Mouse (Mus musculus): ENCODE results near the gene Fbxl3. TPM values are rescaled to one million over a fixed set of nuclear protein-coding genes. Genes with fewer than 3 reads are reported as not detected.

Gene Fbxl3
- polyA plus RNA-seq, 1 experiment: 28.3 TPM

DNA sequence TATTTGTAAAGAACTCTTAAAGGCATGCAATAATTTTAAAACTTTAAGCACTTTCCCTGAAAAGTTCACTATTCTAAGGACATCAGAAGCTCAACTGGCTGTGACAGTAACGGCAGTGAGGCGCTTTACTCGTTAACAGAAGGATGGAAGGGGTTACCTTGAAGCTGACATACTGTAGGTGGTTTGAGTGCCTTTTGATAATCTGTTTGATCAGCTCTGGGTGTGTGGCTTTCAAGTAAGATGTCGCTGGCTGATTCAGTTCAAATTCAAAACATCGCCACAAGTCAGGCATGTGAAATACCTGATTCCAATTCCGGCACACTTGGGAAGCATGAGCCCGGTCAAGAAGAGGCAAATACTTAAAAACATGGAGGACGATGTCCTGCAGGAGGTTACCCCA, 4.3 kb downstream of the Fbxl3 start:
- Histone ChIP-seq H3K27ac (replicated peaks; ENCODE audit: low read depth, low read length) (no peak overlapping the region), H3K4me1 (ENCODE audit: control insufficient read depth, insufficient read depth, insufficient read length, low read length) (peaks cover 6% of the 10 kb centered on the region), H3K4me3 (ENCODE audit: insufficient read depth, low read depth, low read length) (no peak overlapping the region)

DNA sequence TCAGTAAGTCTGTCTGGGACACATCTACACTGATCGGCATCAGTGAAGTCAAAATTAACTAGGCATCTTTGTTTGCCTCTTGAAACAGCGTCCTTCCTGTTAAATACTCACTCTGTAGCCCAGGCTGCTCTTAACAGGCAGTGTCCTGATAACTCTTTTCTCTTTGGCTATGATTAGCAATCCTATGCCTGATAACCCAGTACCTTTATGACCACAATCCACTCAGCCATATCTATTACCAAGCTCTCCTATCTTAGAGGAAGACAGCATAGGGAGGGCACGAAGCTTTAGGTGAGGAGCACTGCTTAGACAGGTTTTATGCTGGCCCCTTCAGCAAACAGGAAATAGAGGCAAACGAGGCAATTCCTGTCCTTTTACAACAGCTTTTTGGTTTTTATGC, 5.7 kb downstream of the Fbxl3 start:
- H3K4me3 ChIP-seq (ENCODE audit: insufficient read depth, low read depth, low read length): no peak overlapping the region
- H3K27ac ChIP-seq (replicated peaks; ENCODE audit: low read depth, low read length): no peak overlapping the region
- peaks cover 6% of the 10 kb centered on the region for H3K4me1 ChIP-seq (ENCODE audit: control insufficient read depth, insufficient read depth, insufficient read length, low read length)

DNA sequence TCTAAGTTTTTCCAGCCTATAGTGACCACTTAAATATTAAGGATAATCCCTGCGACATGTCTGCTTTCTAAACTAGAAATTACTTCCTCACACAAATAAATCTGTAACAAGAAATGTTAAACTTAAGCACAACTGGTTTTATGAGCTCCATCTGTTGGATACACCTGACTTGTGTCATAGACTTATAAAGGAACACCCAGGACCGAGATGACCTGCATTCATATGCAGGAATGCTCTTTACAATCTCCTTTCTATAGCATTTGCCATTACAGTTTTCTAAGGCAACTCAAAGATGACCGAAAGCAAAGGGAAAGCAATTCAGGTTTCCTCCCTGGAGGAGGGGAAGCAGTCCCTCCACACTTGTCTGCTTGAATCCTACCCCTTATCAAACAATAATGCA, 6.1 kb downstream of the Fbxl3 start:
- Histone ChIP-seq H3K4me1 (ENCODE audit: control insufficient read depth, insufficient read depth, insufficient read length, low read length) (peaks cover 6% of the 10 kb centered on the region), H3K27ac (replicated peaks; ENCODE audit: low read depth, low read length) (no peak overlapping the region), H3K4me3 (ENCODE audit: insufficient read depth, low read depth, low read length) (no peak overlapping the region)

DNA sequence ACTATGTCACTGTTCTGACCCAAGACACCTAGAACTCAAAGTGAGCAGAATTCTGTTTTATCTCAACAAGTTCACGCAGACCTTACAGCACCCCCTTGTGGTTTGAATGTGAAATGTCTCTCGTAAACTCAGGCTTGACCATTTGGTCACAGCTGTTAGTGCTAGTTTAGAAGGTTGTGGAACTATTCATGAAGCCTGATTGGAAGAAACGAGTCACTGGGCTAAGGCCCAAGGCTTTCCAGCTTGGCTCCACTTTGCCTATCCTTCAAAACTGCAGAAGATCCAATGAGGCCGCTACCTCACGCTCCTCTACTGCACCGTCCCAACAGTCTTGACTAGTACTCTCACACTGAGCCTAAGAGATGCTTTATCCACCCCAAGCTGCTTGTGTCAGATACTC, 10.7 kb downstream of the Fbxl3 start:
- H3K4me3 ChIP-seq (ENCODE audit: insufficient read depth, low read depth, low read length): no peak overlapping the region
- H3K4me1 ChIP-seq (ENCODE audit: control insufficient read depth, insufficient read depth, insufficient read length, low read length): no peaks in the 10 kb centered on the region
- no peak overlapping the region for H3K27ac ChIP-seq (replicated peaks; ENCODE audit: low read depth, low read length)

DNA sequence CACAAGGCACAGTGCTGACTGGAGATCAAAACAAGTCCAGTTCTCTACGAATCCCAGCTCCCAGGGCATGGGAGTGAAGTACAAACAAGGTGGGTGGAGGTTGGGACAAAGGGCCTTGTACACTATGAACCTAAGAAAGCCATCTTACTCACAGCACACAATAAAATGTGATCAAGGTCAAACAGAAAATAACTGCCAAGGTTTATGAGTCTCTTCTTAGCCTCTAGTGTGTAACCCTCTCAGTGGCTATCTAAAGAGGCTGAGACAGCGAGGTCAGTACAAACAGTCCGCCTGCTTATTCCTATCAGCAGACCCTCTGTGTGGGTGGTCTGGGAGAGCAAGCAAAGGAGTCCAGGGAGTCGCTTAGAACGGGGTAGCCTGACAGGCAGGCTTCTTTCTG, 11.5 kb downstream of the Fbxl3 start:
- no peaks in the 10 kb centered on the region for H3K4me1 ChIP-seq (ENCODE audit: control insufficient read depth, insufficient read depth, insufficient read length, low read length)
- no peak overlapping the region for H3K4me3 ChIP-seq (ENCODE audit: insufficient read depth, low read depth, low read length)
- no peak overlapping the region for H3K27ac ChIP-seq (replicated peaks; ENCODE audit: low read depth, low read length)

DNA sequence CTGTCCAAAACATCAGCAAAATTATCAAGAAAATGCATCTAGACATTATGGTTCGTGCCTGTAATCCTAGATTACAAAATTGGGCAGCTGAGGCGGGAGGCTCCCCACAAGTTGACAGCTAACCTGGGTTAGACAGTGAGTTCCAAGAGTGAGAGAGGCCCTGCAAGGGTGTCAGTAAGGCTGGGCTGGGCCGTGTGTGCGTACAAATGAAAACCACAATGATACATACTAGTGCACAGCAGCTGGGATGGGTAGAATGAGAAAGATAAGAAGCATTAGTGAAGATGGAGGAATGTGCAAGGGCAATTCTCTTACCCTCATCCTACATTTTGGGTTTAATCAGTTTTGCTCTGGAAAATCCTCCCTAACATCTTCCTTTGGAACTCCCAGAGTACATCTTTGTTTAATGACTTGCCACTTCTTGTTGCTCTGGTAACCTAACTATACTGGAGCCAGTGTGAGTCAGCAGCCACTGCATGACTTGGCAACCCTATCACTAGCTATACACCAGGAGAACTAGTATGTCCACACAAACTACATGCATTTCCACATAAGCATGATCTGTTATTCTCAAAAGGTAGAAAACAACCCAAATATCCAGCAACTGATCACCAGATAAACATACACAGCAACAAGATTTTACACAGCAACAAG, 12.6 kb downstream of the Fbxl3 start:
- Histone ChIP-seq H3K4me1 (ENCODE audit: control insufficient read depth, insufficient read depth, insufficient read length, low read length) (no peaks in the 10 kb centered on the region), H3K4me3 (ENCODE audit: insufficient read depth, low read depth, low read length) (no peak overlapping the region), H3K27ac (replicated peaks; ENCODE audit: low read depth, low read length) (no peak overlapping the region)

DNA sequence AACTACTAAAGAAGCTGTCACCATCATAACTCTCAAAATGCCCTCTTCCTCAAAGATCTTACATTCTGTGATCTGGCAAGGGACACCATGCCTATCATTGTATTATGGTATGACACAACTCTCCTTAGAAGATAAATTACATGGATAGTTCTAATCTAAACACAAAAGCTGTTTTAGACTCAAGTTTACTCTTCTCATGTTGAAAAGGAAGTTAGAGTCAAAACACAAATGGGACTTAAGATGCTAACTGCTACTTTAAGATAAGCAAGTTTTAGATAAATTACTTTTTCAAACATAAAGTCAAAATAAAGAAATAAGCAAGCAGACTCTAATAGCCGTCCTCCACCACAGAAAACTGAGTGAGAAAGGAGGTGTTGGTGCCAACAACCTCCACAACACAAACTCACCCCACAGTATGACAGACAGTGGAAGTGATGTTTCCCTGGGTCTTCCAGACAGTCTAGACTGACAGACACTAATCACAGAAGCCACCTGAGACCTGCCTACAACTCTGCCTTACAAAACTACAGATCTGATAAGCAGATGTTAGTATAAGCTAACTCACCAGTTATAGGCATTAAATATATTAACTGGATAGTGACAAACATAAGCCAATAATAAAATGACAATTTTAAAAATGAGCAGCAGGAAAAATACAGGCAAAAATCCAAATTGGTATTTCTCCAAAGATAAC, 13.4 kb downstream of the Fbxl3 start:
- Histone ChIP-seq H3K4me3 (ENCODE audit: insufficient read depth, low read depth, low read length) (no peak overlapping the region), H3K27ac (replicated peaks; ENCODE audit: low read depth, low read length) (no peak overlapping the region), H3K4me1 (ENCODE audit: control insufficient read depth, insufficient read depth, insufficient read length, low read length) (no peaks in the 10 kb centered on the region)

DNA sequence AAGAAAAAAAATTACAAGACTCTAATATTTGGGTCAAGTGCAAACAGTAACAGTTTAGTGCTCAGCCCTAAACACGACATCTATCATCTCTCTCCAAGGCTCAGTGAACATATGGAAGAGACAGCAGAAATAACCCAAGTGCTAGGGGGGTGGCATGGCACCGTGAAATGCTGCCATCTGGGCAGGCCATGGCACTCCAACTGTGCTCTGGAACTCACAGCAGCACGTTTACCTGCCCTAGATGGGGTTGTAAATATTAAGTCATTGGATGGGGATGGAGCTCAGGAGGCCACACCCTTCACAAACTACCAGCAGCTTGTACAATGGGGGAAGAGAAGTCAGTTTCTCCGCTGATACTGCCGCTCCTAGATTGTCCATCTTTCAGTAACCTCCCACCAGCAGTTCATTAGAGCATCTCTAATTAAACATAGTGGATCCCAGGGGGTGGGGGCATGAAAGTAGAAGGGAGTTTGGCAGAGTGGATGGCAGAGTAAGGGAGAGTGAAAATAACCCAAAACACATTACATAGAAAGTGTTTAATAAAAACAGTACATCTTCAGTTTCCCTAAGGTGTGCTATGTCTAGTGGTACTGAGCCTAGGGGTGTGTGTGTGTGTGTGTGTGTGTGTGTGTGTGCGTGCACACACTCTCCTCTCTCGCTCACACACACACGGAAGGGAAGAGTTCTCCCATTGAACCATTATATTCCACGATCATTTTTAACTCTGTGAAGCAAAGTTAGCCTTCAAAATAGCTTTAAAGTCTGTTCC, 20.0 kb downstream of the Fbxl3 start:
- Histone ChIP-seq H3K4me1 (ENCODE audit: control insufficient read depth, insufficient read depth, insufficient read length, low read length) (peaks cover 6% of the 10 kb centered on the region; the same call in 1 of the 2 replicates), H3K27ac (replicated peaks; ENCODE audit: low read depth, low read length) (no peak overlapping the region), H3K4me3 (ENCODE audit: insufficient read depth, low read depth, low read length) (no peak overlapping the region)

DNA sequence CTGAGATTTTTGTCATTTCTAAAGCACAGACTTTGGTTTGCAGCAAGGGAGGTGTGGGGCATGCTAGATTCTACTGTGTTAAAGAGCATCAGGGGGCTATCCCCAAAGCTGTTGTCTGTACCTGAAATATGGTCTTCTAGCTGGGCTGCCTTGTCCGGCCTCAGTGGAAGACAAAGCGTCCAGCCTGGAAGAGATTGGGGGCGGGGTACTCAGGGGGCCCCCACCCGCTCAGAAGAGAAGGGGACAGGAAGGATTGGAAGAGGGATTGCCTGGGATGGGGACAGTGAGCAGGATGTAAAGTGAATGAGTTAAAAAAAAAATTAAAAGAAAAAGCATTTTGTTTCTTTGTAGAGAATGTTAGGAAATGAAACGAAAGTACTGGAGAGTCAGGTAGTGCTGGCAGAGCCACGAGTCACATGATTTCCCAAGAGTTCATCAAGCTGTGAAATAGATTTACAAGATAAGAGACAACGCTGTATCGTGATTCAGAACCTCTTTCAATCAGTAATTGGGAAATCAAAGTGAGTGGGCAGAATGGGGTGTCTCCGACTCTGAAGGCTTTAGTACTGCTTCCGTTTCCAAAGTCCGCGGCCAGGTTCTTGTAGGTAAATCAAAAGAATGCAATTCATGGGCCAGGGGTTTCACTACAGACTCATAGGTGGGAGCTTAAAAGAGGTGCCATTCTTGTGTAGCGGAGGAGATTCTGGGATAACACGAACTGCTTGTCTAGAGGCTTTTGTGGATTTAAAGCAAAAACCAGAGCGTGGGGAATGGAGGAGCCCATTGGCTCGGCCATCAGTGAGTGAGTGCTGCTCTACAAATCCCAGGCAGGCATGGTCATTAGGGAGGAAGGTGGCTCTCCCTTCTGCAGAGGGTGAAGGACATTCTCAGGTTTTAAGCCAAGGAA, 21.1 kb downstream of the Fbxl3 start:
- peaks cover 6% of the 10 kb centered on the region; the same call in 1 of the 2 replicates for H3K4me1 ChIP-seq (ENCODE audit: control insufficient read depth, insufficient read depth, insufficient read length, low read length)
- no peak overlapping the region for H3K4me3 ChIP-seq (ENCODE audit: insufficient read depth, low read depth, low read length)
- no peak overlapping the region for H3K27ac ChIP-seq (replicated peaks; ENCODE audit: low read depth, low read length)

DNA sequence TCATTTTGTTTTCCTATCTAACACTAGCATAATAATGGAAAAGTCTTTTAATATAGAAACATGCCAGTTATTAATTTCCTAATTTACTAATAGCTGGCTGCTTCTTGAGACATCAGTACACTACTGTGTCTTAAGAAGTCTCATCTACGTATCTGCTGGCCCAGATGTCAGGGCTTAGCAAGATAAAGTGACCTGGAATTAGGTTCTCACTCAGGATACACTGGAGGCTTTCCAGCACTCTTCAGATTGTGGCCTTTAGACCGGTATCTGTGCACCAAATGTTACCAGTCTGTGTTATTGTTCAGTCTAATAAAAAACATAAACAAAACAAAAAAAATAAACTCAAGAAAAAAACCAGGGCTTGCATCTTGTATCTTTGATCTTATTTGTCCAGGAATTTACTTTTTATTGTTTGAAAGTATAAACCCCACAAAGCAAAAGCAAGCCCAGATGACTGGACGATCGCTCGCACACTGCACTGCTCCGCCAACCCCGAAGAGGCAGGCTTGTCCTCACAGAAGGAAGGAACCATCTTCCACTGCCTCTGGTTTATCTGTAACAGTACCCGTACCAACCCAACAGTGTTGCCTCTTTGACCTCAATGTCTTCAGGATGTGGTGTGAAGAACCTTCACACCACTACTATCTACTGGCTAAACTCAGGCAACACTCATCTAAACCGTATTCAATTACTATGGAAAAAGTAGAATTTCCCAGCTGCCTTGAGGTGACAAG, 21.9 kb downstream of the Fbxl3 start:
- Histone ChIP-seq H3K27ac (replicated peaks; ENCODE audit: low read depth, low read length) (no peak overlapping the region), H3K4me3 (ENCODE audit: insufficient read depth, low read depth, low read length) (no peak overlapping the region), H3K4me1 (ENCODE audit: control insufficient read depth, insufficient read depth, insufficient read length, low read length) (peaks cover 6% of the 10 kb centered on the region; the same call in 1 of the 2 replicates)

DNA sequence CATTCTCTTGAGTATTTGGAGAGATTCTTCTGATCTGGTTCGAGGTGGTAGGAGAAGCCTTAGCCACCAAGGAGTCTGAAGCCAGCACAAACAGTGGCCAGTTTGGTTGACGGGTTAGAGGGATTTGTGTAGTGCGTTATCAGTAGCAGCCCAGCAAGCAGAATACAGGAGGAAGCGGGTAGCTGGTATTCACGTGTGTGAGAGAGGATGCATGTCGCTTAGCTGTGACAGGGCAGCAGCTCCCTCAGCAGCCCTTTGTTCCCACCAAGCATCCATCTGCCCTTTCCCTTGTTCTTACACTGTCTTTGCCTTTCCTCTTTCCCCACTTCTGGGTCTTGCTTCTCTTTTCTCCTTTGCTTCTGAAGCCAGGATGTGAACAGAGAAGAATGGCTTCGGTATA, 24.2 kb downstream of the Fbxl3 start:
- peaks cover 6% of the 10 kb centered on the region; the same call in 1 of the 2 replicates for H3K4me1 ChIP-seq (ENCODE audit: control insufficient read depth, insufficient read depth, insufficient read length, low read length)
- no peak overlapping the region for H3K4me3 ChIP-seq (ENCODE audit: insufficient read depth, low read depth, low read length)
- no peak overlapping the region for H3K27ac ChIP-seq (replicated peaks; ENCODE audit: low read depth, low read length)

DNA sequence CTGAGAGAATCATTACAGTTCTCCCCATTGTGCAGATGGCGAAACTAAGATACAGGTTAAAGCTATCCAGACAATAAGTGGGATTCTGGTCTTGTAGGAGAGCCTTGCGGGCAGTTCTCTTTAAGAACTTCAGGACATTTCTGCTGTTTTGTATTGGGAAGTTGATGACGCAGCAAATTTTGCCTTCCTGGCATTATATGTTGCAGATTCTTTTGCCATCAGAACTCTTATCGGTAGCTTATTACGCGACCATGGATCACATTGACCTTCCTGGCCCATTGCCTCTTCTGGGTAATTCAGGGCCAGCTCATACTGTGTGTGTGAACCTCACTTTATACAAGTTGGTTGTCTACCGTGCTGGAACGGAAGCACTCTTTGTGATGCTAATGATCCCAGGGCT, 25.5 kb downstream of the Fbxl3 start:
- H3K27ac ChIP-seq (replicated peaks; ENCODE audit: low read depth, low read length): no peak overlapping the region
- no peak overlapping the region for H3K4me3 ChIP-seq (ENCODE audit: insufficient read depth, low read depth, low read length)
- H3K4me1 ChIP-seq (ENCODE audit: control insufficient read depth, insufficient read depth, insufficient read length, low read length): peaks cover 6% of the 10 kb centered on the region; the same call in 1 of the 2 replicates

DNA sequence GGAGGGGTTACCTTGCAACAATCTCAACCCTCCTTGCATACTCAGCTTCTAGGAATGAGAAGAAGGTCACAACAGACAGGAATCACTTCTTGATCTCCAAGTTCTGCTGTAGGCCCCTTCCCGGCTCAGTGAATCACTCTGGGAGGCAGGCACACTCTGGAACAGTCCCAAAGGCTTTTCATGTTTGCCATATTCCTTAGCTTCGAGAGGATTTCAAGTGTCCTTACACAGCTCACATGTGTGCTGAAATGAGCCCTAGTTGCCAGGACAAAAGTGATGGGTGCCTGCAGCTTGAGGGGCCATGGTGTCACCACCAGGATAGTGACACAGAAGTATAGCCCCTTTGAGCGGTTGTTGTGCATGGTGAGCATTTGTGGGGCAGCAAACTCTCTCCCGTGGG, 26.6 kb downstream of the Fbxl3 start:
- Histone ChIP-seq H3K27ac (replicated peaks; ENCODE audit: low read depth, low read length) (no peak overlapping the region), H3K4me1 (ENCODE audit: control insufficient read depth, insufficient read depth, insufficient read length, low read length) (no peaks in the 10 kb centered on the region), H3K4me3 (ENCODE audit: insufficient read depth, low read depth, low read length) (no peak overlapping the region)

DNA sequence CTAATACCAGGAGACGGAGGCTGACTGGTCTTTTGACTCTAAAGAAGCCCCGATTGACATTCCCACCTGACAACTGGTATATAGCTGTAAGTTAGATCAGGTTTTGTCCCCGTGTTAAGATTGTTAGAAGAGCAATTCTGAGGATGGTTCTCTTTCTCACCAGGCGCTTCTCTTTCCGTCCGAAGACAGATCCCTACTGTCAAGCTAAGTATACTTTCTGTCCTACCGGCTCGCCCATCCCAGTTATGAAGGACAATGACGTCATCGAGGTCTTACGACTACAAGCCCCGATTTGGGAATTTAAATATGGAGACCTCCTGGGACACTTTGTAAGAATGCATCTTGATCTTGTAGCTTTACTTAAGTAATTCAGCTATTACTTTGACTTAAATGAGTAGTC, 27.9 kb downstream of the Fbxl3 start:
- Histone ChIP-seq H3K4me3 (ENCODE audit: insufficient read depth, low read depth, low read length) (no peak overlapping the region), H3K4me1 (ENCODE audit: control insufficient read depth, insufficient read depth, insufficient read length, low read length) (no peaks in the 10 kb centered on the region), H3K27ac (replicated peaks; ENCODE audit: low read depth, low read length) (no peak overlapping the region)
